Mouse (Mus musculus) ovary, postnatal 10 days (tissue): ENCODE measurements at regions not wholly inside any gene's neighbourhood (a gene's known extent, or its start where the extent isn't known, plus 50 kb on each side); places are given as distances from the start of the nearest gene placed in this dataset.

Experiments used
- DNase-seq: peaks from one replicate; pipeline ENCODE4 v3.0.0; 2022; ENCODE audit warnings: low spot score

GRCm38 (mm10) chr4:53219351-53219750 is 59.7 kb upstream of the Abca1 start:
- DNase-seq = no peak

- DNase-seq = no peak
These were observed 59.1 kb upstream of the Abca1 start for GRCm38 (mm10) chr4:53218752-53219151.

GRCm38 (mm10) chr4:53218291-53218640 is 58.6 kb upstream of the Abca1 start:
- DNase-seq = no peak

- DNase-seq = peak; percentile 46
These were observed 58.1 kb upstream of the Abca1 start for GRCm38 (mm10) chr4:53217608-53218290.

GRCm38 (mm10) chr4:53212541-53212940 is 52.8 kb upstream of the Abca1 start:
- DNase-seq = no peak

- DNase-seq = no peak
These were observed 51.0 kb upstream of the Abca1 start for GRCm38 (mm10) chr4:53210685-53211084.
